Mouse (Mus musculus) A20 (cell line): ENCODE measurements at regions not wholly inside any gene's neighbourhood (a gene's known extent, or its start where the extent isn't known, plus 50 kb on each side); places are given as distances from the start of the nearest gene placed in this dataset.

Experiments
- DNase-seq: peaks from one replicate; pipeline ENCODE4 v3.0.0-alpha.2; 2011; ENCODE audit warnings: low read depth, low spot score

- DNase-seq, result no peak
Observed at GRCm38 (mm10) chr9:68463637-68464304, 189.8 kb upstream of the Rora start.

- no peak for DNase-seq
Observed at GRCm38 (mm10) chr9:68466671-68467070, 186.9 kb upstream of the Rora start.

- no peak for DNase-seq
Observed at GRCm38 (mm10) chr9:68476391-68476790, 177.2 kb upstream of the Rora start.

GRCm38 (mm10) chr9:68477466-68477865, 176.1 kb upstream of the Rora start:
- no peak for DNase-seq

- DNase-seq, result no peak
Observed at GRCm38 (mm10) chr9:68486646-68487045, 166.9 kb upstream of the Rora start.

GRCm38 (mm10) chr9:68491151-68491550, 162.4 kb upstream of the Rora start:
- DNase-seq, result no peak

GRCm38 (mm10) chr9:68521218-68521617, 132.4 kb upstream of the Rora start:
- DNase-seq, result no peak

- no peak for DNase-seq
Observed at GRCm38 (mm10) chr9:68561767-68562552, 91.6 kb upstream of the Rora start.

- DNase-seq, result no peak
Observed at GRCm38 (mm10) chr9:68563206-68563605, 90.4 kb upstream of the Rora start.

GRCm38 (mm10) chr9:68585751-68586150, 67.8 kb upstream of the Rora start:
- DNase-seq, result no peak

GRCm38 (mm10) chr9:68591023-68591422, 62.6 kb upstream of the Rora start:
- DNase-seq, result no peak

- DNase-seq, result no peak
Observed at GRCm38 (mm10) chr9:68592976-68593375, 60.6 kb upstream of the Rora start.

- no peak for DNase-seq
Observed at GRCm38 (mm10) chr9:68594586-68594985, 59.0 kb upstream of the Rora start.
